Mouse (Mus musculus) macrophage (primary cell): ENCODE measurements around the gene Rab27a. TPM values are rescaled to one million over a fixed set of nuclear protein-coding genes. Genes with fewer than 3 reads are reported as not detected.

ENCODE experiments used
- H3K27ac ChIP-seq: fragments of 350-480 bp; formaldehyde crosslinking; 2 replicates; pipeline ENCODE4 v1.9.0; 2021
- H3K36me3 ChIP-seq: fragments of 350-480 bp; formaldehyde crosslinking; 2 replicates; pipeline ENCODE4 v1.9.0; 2021; ENCODE audit errors: inconsistent target
- H3K4me3 ChIP-seq: fragments of 350-480 bp; formaldehyde crosslinking; 2 replicates; pipeline ENCODE4 v1.9.0; 2021; ENCODE audit errors: inconsistent target
- H3K79me2 ChIP-seq: fragments of 350-480 bp; formaldehyde crosslinking; 2 replicates; pipeline ENCODE4 v1.9.0; 2021; ENCODE audit errors: inconsistent target
- WGBS: methylation state at CpG from one replicate; pipeline ENCODE4 v1.1.7; 2026; ENCODE audit warnings: inconsistent platforms; ENCODE audit not compliant: missing documents; 5-methylcytosine and 5-hydroxymethylcytosine counted together
- polyA plus RNA-seq: library from polyadenylated mRNA; stranded (reverse); fragments of 250-400 nt; gene quantifications from 3 replicates; pipeline ENCODE4 v1.2.4, GENCODE M21; 2018; ENCODE audit warnings: inconsistent platforms

The Rab27a gene
- polyA plus RNA-seq, 1 experiment from 2014 or later: 3.5 TPM

GRCm38 (mm10) chr9:73025818-73026636 lies 18.6 kb upstream of the Rab27a start:
- Histone ChIP-seq H3K79me2 (no peaks in the 10 kb centered on the region), H3K4me3 (no peak overlapping the region), H3K36me3 (peaks cover 4% of the 10 kb centered on the region; the same call in 1 of the 2 replicates), H3K27ac (no peak overlapping the region)
- WGBS: 89% methylated on average over 13 of the region's 17 CpGs

DNA sequence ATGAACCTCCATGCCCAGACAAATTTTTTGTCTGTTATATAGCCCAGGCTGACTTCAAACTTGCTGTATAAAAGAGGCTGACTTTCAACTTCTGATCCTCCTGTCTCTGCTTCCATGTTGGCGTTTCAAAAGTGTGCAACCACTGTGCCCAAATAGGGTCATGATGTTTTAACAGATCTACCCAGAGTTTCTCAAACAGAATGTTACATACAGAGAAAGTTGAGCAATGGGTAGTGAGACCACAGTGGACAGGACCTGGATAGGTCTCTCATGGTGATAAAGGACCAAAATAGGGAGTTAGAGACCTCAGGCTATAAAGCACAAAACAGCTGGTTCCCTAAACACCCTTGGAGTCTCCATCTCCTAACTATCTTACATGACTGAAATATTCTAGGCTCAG lies 14.2 kb upstream of the Rab27a start:
- 0 out of 2 replicates have a peak, but pooled peaks cover 3% of the 10 kb centered on the region for H3K36me3 ChIP-seq

DNA sequence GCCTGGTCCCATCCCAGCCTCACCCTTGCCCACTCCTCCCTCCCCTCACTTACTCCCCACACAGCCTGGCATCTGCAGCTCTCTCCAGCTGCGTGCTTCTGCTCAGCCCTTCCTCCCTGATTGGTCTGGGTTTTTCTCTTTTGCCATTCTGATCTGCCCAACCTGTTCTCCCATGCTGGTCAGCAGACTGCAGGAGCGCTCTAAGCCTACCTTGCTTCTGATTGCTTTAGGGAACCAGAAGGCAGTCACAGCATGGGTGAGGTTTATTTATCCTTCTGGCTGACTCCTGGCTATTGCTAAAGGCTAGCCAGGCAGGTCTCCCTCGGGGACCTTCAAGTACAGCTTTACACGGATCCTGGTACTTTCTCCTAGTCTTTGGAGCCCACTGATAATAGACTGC lies 13.2 kb upstream of the Rab27a start:
- no peak overlapping the region for H3K27ac ChIP-seq
- H3K79me2 ChIP-seq: no peaks in the 10 kb centered on the region
- H3K36me3 ChIP-seq: 0 out of 2 replicates have a peak, but pooled peaks cover 3% of the 10 kb centered on the region
- no peak overlapping the region for H3K4me3 ChIP-seq
- 95% methylated on average over 4 of the region's 4 CpGs for WGBS

More for the DNA sequence above, 14.2 kb upstream of the Rab27a start:
- WGBS: 63% methylated on average over 1 of the region's 1 CpGs
- H3K79me2 ChIP-seq: no peaks in the 10 kb centered on the region
- H3K4me3 ChIP-seq: no peak overlapping the region
- H3K27ac ChIP-seq: no peak overlapping the region

GRCm38 (mm10) chr9:73033406-73033805 lies 11.2 kb upstream of the Rab27a start:
- no peaks in the 10 kb centered on the region for H3K79me2 ChIP-seq
- 100% methylated on average over 1 of the region's 1 CpGs for WGBS
- no peak overlapping the region for H3K4me3 ChIP-seq
- 0 out of 2 replicates have a peak, but pooled peaks cover 3% of the 10 kb centered on the region for H3K36me3 ChIP-seq
- no peak overlapping the region for H3K27ac ChIP-seq

GRCm38 (mm10) chr9:73039222-73039945 lies 5.3 kb upstream of the Rab27a start:
- Histone ChIP-seq H3K4me3 (peak overlapping the region; percentile 93), H3K79me2 (peaks cover 18% of the 10 kb centered on the region), H3K36me3 (no peaks in the 10 kb centered on the region), H3K27ac (peak overlapping the region; percentile 68)
- 0% methylated on average over 46 of the region's 49 CpGs for WGBS

GRCm38 (mm10) chr9:73040080-73040479 lies 4.6 kb upstream of the Rab27a start, which contains the start of gene Pigb:
Pigb (minus strand) TSS chr9:73040378.
- H3K4me3 ChIP-seq: peak within 1 kb of the TSS; percentile 93
- H3K79me2 ChIP-seq: peaks cover 18% of the 10 kb centered on the region
- H3K27ac ChIP-seq: peak within 1 kb of the TSS; percentile 68
- H3K36me3 ChIP-seq: no peaks in the 10 kb centered on the region
- 27% methylated on average over 6 of the region's 6 CpGs for WGBS

- H3K36me3 ChIP-seq: no peaks in the 10 kb centered on the region
- peaks cover 15% of the 10 kb centered on the region for H3K79me2 ChIP-seq
- peak overlapping the region; percentile 56 for H3K4me3 ChIP-seq
- WGBS: 12% methylated on average over 7 of the region's 7 CpGs
- no peak overlapping the region for H3K27ac ChIP-seq
Observed at GRCm38 (mm10) chr9:73045204-73045603, 550 bp downstream of the Rab27a start.

DNA sequence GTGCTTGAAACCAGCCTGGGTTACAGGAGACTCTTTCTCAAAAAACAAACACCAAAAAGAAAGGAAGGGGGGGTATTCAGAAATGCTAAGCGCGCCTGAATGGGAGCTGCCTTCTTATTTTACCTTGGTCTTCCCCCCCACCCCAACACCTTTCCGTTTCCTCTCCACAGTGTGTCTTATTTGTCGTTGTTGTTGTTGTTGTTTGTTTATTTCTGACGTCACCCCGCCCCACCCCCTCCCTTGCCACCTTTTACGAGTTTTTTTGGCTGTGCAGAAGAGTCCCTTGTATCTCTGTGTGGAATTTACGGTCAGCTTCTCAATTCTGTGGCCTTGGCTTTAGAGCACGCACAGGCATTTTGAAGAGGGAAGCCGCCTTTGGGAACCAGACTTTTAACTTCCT lies 1.1 kb downstream of the Rab27a start:
- Histone ChIP-seq H3K4me3 (no peak overlapping the region; the same call in 1 of the 2 replicates), H3K79me2 (peaks cover 15% of the 10 kb centered on the region), H3K27ac (no peak overlapping the region), H3K36me3 (no peaks in the 10 kb centered on the region)
- WGBS: 22% methylated on average over 7 of the region's 10 CpGs

DNA sequence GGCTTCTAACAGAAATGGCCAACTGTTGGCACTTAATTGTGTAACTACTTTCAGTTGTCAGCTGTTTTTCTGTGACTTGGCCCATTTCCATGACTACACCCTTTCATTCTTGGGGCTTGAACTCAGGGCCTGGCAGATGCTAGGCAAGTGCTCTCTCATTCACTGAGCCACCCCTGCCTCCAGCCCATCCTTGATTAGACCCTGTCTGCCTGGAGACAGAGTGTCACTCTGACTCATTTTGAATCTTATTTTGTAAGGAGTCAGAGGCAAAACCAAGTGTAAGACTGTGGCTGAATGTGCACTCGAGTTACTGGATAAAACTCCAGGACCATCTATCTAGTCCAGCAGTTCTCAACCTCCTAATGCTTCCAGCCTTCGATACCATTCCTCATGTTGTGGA lies 3.3 kb downstream of the Rab27a start:
- H3K4me3 ChIP-seq: no peak overlapping the region
- peaks cover 28% of the 10 kb centered on the region; the same call in 1 of the 2 replicates for H3K79me2 ChIP-seq
- WGBS: 69% methylated on average over 2 of the region's 2 CpGs

DNA sequence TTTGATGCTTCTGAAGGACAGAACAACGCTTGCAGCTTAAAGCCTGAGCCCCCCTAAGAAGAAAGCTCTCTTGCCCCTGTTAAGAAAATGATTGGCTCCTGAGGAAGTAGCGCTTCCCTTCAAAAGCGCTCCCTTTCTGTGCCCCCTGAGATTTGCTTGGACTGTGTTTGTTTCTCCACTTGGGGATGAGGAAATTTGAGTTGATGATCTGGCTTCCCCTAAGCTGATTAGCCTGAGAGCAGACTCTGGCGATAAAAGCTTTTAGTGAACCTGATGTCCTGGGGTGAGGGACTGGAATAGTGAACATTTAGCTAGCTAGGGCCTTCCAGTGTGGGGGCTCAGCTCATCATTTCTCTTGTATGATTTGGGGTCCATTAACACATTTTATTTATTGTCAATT lies 4.3 kb downstream of the Rab27a start:
- peaks cover 30% of the 10 kb centered on the region; the same call in 1 of the 2 replicates for H3K79me2 ChIP-seq
- no peak overlapping the region for H3K4me3 ChIP-seq
- no peak overlapping the region for H3K27ac ChIP-seq
- WGBS: 38% methylated on average over 4 of the region's 4 CpGs
- H3K36me3 ChIP-seq: no peaks in the 10 kb centered on the region

More for the DNA sequence above, 3.3 kb downstream of the Rab27a start:
- no peak overlapping the region for H3K27ac ChIP-seq
- H3K36me3 ChIP-seq: no peaks in the 10 kb centered on the region

DNA sequence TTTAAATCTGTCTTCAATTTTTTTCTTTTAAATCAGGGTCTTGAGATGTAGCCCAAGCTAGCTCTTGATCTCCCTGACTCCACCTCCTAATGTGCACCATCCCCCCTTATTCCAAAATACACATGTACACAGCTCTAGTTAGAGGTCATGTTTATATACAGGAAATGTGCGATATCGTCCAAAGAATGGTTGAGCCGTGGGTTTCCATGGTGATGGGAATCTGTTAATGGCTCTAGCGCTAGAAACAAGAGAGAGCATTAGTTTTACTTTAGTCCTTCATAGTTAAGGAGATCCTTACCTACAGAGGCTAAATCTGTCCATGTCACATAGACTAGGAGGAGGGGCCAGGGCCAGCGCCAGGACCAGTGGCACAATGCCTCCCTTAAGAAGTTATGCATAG lies 5.2 kb downstream of the Rab27a start:
- H3K4me3 ChIP-seq: no peak overlapping the region
- 90% methylated on average over 5 of the region's 5 CpGs for WGBS
- H3K79me2 ChIP-seq: peaks cover 30% of the 10 kb centered on the region; the same call in 1 of the 2 replicates
- H3K27ac ChIP-seq: no peak overlapping the region
- no peaks in the 10 kb centered on the region for H3K36me3 ChIP-seq

- peaks cover 30% of the 10 kb centered on the region; the same call in 1 of the 2 replicates for H3K79me2 ChIP-seq
- no peak overlapping the region for H3K4me3 ChIP-seq
- H3K27ac ChIP-seq: no peak overlapping the region
- 69% methylated on average over 8 of the region's 8 CpGs for WGBS
- H3K36me3 ChIP-seq: no peaks in the 10 kb centered on the region
Observed at GRCm38 (mm10) chr9:73050606-73051005, 6.0 kb downstream of the Rab27a start.

GRCm38 (mm10) chr9:73055441-73055911 lies 10.8 kb downstream of the Rab27a start:
- Histone ChIP-seq H3K4me3 (no peak overlapping the region), H3K36me3 (no peaks in the 10 kb centered on the region), H3K27ac (no peak overlapping the region)

GRCm38 (mm10) chr9:73059224-73059623 lies 14.6 kb downstream of the Rab27a start:
- H3K27ac ChIP-seq: no peak overlapping the region

More at GRCm38 (mm10) chr9:73055441-73055911, 10.8 kb downstream of the Rab27a start:
- peaks cover 23% of the 10 kb centered on the region; the same call in 1 of the 2 replicates for H3K79me2 ChIP-seq
- 83% methylated on average over 10 of the region's 10 CpGs for WGBS

More at GRCm38 (mm10) chr9:73059224-73059623, 14.6 kb downstream of the Rab27a start:
- WGBS: 87% methylated on average over 3 of the region's 4 CpGs
- Histone ChIP-seq H3K79me2 (no peaks in the 10 kb centered on the region; the same call in 1 of the 2 replicates), H3K4me3 (no peak overlapping the region), H3K36me3 (no peaks in the 10 kb centered on the region)
